Mouse (Mus musculus): ENCODE data around the gene Ano6.

The Ano6 gene

DNA sequence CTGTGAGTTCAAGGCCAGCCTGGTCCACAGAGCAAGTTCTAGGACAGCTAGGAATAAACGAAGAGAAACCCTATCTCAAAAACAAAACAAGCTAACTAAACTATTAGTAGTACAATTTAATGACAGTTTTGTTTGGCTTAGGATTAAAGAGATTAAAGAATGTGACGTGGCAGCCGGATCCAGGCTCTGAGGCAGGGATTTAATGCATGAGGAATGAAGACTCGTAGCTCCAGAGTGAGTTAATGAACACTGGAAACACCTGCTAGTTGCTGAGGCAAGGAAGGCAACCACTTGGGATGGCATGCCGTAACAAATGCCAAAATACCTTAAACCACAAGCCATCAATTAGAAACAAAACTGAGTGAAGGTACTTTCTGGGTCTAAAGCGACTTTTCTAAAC, 153.7 kb downstream of the Ano6 start:
- no peak for DNase-seq

DNA sequence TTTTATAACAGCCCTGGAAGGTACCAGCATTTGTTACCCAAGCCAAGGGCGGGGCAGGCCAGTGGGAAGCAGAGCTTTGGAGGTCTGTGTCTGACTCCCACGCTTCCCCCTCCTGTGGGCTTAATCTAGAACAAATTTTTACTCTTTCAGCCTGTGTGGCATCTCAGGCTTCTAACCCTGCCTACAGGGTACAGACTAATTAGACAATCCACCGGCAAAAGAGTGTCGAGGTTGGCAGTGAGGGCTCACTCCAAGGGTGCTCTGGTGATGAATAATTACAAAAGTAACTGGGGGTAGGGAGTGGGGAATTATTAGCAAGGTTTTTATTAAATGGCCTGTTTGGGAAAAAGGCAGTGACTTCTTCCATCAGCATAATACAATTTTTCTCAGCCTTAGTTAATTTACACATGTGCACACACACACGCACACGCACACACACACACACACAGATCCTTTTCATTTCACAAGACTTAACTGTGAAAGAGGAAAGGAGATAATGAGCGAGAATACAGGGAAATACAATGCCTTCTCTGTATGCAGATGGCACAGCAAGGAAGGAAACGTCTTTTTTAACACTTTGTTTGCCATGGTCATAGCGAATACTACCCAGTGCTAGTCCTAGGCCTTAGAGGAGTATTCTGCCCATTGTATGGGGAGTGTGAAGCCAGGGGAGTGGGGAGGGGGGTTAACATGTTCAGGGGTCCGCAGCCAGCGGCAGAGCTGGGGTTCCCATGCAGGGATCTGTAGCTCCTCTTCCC, 155.5 kb downstream of the Ano6 start:
- DNase-seq, result peak in 1 of 2 experiments; percentile 8

DNA sequence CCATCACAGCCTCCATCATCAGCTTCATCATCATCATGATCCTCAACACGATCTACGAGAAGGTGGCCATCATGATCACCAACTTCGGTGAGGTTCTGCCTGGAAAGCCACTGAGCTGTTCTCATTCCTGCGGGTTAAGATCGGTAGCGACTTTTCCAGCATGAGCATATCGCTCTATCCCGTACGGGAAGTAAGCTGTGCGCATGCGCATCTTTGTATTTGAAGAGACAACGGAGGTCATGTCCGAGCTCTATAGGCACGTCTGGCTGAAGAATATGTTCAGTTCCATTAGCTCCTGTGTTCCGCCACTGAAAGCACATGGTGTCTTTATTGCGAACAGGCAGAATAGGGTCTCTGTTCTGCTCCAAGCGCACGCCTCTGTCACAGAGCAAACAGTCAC, 157.8 kb downstream of the Ano6 start:
- DNase-seq, result no peak

DNA sequence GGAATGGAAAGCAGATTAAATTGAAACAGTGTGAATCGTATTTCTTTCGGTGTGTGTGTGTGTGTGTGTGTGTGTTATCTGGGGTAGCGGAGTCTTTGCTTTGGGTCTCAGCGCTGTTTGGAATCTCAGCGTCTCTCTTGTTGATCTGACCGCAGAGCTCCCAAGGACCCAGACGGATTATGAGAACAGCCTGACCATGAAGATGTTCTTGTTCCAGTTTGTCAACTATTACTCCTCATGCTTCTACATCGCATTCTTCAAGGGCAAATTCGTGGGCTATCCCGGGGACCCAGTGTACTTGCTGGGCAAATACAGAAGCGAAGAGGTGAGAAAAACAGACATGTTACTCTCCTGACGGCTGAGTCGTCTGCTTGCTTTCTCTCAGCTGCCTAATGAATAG, 158.7 kb downstream of the Ano6 start:
- DNase-seq, result no peak

DNA sequence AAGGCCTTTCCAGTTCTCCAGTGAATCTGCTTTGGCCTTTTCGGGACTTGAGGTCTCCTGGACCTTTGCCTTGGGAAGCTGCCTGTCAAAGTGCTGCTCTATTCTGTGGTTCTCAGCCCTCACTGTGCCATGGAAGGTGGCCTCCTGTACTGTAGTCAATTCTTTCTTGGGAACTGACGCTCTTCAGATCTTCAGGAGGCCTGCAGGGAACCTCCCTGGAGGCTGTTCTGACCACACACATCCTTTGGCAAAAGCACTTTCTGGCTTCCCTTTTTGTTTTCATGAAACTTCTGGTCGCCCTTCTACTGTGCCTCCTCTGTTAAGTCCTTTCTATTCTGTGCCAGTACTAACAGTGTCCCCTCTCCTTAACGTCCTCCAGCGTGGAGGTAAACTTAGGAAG, 160.9 kb downstream of the Ano6 start:
- DNase-seq, result no peak

DNA sequence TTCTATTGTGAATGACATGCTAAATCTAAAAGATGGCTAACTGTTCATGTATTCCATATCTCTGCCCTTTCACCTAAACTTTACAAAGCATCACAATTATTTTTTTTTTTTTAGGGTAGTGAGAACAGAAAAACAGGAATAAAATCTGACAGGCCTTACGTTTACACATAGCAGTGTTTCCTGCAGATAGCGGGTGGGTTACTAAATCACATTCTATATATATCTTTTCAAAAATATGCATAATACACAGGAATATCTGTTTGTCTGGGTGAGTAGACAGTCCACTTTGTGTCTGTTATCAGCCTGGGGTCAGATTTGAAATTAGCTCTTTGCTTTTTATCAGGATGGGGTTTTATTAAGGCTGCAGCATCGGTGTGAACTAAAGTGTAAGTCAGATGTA, 166.0 kb downstream of the Ano6 start:
- DNase-seq, result no peak

- no peak for DNase-seq
Observed at GRCm38 (mm10) chr15:95962411-95963123, 171.9 kb downstream of the Ano6 start.

GRCm38 (mm10) chr15:95963124-95963482, 172.5 kb downstream of the Ano6 start:
- DNase-seq, result no peak

- DNase-seq, result no peak
Observed at GRCm38 (mm10) chr15:95963533-95964250, 173.0 kb downstream of the Ano6 start.

GRCm38 (mm10) chr15:95964251-95964561, 173.6 kb downstream of the Ano6 start:
- no peak for DNase-seq

DNA sequence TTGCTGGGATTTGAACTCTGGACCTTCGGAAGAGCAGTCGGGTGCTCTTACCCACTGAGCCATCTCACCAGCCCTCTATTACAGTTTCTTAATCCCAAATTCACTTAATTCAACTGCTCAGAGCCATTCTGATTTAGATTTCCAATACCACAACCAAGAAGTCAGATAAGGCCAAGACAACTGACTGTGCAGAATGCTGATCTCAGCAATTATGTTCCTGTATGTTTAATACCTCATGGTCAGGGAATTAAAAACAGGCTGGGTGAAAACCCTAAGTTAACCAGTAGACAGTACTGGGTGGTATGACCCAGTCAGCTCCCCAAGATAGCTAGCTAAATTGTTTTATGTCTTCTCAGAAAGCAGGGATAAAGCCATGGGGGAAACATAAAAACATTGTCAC, 176.3 kb downstream of the Ano6 start:
- no peak for DNase-seq

- no peak for DNase-seq
Observed at GRCm38 (mm10) chr15:95967516-95968196, 177.0 kb downstream of the Ano6 start.

- no peak for DNase-seq
Observed at GRCm38 (mm10) chr15:95969596-95969995, 179.0 kb downstream of the Ano6 start.

DNA sequence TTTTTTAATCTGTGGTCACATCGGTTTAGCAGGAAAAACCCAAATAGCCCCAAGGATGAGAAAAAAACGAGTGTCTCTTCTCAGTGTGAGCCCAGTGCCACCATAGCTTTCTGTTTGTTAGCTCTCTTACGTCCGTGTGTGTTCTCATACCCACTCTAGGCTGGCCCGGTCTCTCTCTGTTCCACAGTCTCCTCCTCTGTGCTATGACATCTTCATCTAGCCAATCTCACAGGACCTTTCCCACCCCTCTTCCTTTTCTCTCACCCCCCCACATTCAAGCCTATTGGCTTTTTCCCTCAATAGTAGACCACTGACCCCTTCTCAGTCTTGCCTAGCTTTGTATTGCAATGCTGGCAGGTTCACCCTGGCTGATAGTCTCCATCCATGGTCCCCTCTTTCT, 179.5 kb downstream of the Ano6 start:
- no peak for DNase-seq

DNA sequence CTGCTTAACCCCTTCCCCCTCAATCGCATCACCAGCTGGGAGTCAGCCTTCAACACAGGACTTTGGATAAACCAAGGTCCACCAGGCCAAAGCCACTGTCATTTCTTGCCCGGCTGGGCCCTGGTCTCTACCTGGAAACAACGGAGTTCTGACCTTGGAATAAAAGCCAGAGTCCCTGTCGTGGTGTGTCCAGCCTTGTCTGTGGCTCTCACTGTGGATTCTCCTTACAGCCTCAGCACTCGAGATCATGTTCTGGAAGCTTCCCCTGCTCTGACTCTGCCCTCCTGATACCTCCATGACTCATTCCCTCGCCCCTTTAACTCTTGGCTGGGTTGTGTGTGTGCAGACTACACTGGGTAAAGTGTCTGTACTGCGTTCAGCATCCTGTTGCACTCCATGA, 180.0 kb downstream of the Ano6 start:
- no peak for DNase-seq

- DNase-seq, result no peak
Observed at GRCm38 (mm10) chr15:95971302-95971701, 180.7 kb downstream of the Ano6 start.

DNA sequence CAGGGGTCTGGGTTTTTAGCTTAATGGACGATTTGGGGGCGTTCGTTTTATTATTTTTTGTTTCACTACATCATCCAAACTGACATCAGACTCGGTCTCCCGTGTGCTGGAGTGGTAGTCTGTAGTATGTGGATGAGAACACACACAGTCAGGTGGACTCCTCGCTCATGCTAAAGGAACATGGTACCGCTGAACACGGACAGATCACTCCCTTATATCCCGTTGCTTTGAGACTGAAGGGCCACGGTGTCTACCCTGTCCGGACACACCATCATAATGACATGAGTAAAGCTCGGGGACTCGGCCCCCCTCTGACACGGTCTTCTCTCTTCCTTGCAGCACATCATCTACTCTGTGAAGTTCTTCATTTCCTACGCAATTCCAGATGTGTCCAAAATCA, 181.5 kb downstream of the Ano6 start:
- no peak for DNase-seq

- DNase-seq, result no peak
Observed at GRCm38 (mm10) chr15:95972621-95973020, 182.0 kb downstream of the Ano6 start.

DNA sequence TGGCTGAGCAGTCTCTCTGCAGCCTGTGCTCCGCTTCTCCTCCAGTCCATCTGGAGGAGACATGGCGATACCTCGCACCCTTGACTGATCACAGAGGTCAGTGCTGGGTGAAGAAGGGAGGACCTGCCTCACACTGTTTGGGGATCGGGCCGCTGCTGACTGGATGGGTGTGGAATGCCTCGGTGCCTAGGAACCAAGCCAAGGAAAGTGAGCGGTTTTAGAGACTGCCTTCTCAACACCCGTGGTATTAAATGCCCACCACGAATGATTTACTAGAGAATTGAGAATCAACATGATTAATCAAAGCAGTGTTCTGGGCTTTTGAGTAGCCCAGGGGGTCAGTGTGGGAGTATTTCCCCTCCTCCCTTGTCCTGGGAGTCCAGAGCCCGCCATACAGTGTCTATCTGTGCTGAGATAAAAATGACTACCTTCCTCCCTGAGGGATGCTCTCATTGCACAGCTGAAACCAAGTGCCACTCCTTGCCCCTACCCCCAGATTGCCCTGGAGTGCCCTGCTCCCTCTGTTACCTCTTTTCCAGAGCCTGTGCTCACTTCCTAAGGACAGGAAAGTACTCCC, 183.5 kb downstream of the Ano6 start:
- no peak for DNase-seq

- DNase-seq, result no peak
Observed at GRCm38 (mm10) chr15:95976156-95976876, 185.7 kb downstream of the Ano6 start.

DNA sequence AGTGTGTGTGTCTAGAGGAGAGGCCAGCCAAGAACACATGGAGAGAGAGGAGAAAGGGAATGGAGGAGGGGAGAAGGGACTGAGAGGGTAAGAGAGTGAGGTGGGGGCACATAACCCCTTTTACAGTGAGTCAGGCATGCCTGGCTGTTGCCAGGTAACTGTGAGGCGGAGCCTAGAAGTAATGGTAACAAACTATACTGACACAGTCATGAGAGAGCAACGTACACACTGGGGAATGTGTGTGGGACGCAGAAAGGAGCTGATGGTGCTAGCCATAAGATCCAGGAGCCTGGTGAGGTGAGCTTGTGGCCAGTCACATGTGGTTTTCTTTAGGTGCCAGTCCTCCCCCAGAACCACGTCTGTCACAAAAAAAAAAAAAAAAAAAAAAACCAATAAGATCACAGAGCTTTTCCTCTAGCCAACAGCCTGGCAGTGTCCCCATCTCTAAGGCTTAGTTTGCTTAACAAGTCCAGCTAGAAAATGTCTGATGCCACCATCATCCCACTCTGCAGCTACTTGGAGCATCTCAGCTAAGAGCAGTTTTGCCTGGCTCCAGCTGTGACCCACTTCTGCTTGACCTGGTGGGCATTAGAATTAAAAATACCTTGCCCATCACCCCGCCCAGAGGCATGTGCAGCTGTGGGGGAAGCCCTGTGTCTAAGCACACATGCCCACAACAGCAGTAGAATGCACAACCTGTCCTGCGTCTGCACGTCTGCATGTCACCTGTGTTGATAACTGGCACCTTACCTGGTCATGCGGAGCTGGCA, 186.7 kb downstream of the Ano6 start:
- no peak for DNase-seq

GRCm38 (mm10) chr15:95977939-95978252, 187.3 kb downstream of the Ano6 start:
- DNase-seq, result no peak
